Mouse (Mus musculus) forebrain, postnatal 0 days (tissue): ENCODE measurements around the gene Pstpip1. TPM values are rescaled to one million over a fixed set of nuclear protein-coding genes. Genes with fewer than 3 reads are reported as not detected.
A peak's percentile ranks its signal among the peaks of the same experiment; 100 is the strongest.

Source experiments
- ATAC-seq: fragments of 200-750 bp; cut with Nextera tagmentation; 2 replicates; pipeline ENCODE4 v1.8.0; 2017; ENCODE audit warnings: mild to moderate bottlenecking, moderate library complexity
- DNase-seq: peaks from one replicate; pipeline ENCODE4 v3.0.0-alpha.2; 2015
- H3K27ac ChIP-seq: fragments of 300-500 bp; sonication (generic); 2 replicates; pipeline ENCODE4 v1.5.1; 2014; ENCODE audit warnings: low read depth, mild to moderate bottlenecking, antibody characterized with exemption, low read length, moderate library complexity, mixed read lengths
- H3K27me3 ChIP-seq: fragments of 300-500 bp; sonication (generic); 2 replicates; pipeline ENCODE4 v1.6.1; 2014; ENCODE audit warnings: mild to moderate bottlenecking, low read length, mixed read lengths; ENCODE audit not compliant: insufficient read depth
- H3K36me3 ChIP-seq: fragments of 300-500 bp; sonication (generic); 2 replicates; pipeline ENCODE4 v1.6.1; 2014; ENCODE audit warnings: mild to moderate bottlenecking, moderate library complexity; ENCODE audit not compliant: insufficient read depth
- H3K4me1 ChIP-seq: fragments of 300-500 bp; sonication (generic); 2 replicates; pipeline ENCODE4 v1.6.1; 2014; ENCODE audit warnings: antibody characterized with exemption; ENCODE audit not compliant: insufficient read depth
- H3K4me2 ChIP-seq: fragments of 300-500 bp; sonication (generic); 2 replicates; pipeline ENCODE4 v1.6.1; 2014; ENCODE audit warnings: low read depth, mild to moderate bottlenecking, moderate library complexity
- H3K4me3 ChIP-seq: fragments of 300-500 bp; sonication (generic); 2 replicates; pipeline ENCODE4 v1.5.1; 2014; ENCODE audit warnings: low read depth, low read length, mixed read lengths
- H3K9ac ChIP-seq: fragments of 300-500 bp; sonication (generic); 2 replicates; pipeline ENCODE4 v1.6.1; 2014; ENCODE audit warnings: mild to moderate bottlenecking
- H3K9me3 ChIP-seq: fragments of 300-500 bp; sonication (generic); 2 replicates; pipeline ENCODE4 v1.6.1; 2016; ENCODE audit warnings: low read length
- CTCF ChIP-seq: sonication (generic); IDR thresholded peaks from 2 replicates; pipeline ENCODE4 v1.5.1; 2016; ENCODE audit warnings: antibody characterized with exemption, control low read depth, low read depth
- WGBS: fragments of 180-500 bp; shearing (Covaris S2); extraction: QIAGEN DNeasy Blood & Tissue Kit; methylation state at CpG from one replicate; pipeline ENCODE4 v1.1.7; 2014; 5-methylcytosine and 5-hydroxymethylcytosine counted together
- polyA plus RNA-seq: library from polyadenylated mRNA; unstranded; fragments of >200 nt; fragmentation: Nextera tagmentation; extraction: Ambion mirVana; gene quantifications from 2 replicates; pipeline ENCODE4 v1.2.1, GENCODE M21; 2015
- total RNA-seq: library from RNA; depleted of rRNA; stranded (reverse); fragments of >200 nt; gene quantifications from 2 replicates; pipeline ENCODE4 v1.2.3, GENCODE M21; 2014

The Pstpip1 gene
- total and polyA plus RNA-seq, 2 experiments from 2014 or later: 1.0 to 3.0 TPM

DNA sequence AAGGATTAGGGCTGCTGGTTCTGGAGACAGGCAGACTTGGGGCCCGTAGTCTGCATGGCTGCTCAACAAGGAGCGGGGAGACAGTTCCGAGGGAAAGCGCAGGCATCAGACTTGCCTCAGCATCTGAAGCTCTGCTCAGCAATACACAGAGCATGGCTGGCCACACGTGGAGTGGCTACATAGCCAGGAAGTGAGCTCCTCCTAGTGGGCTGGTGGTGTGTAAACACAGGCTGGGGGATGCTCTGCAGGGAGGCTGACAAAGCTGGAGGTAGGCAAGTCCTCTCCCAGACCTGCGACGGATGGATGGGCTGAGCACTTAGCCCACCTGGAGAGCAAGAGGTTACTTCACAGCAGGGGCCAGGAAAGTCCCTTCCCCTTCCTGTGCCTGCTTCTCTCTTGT lies 31.3 kb downstream of the Pstpip1 start:
- no peaks in the 10 kb centered on the region for H3K27me3 ChIP-seq
- H3K4me1 ChIP-seq: peaks cover 6% of the 10 kb centered on the region
- H3K9ac ChIP-seq: no peak overlapping the region
- peak; percentile 63 for DNase-seq
- no peak overlapping the region for H3K4me2 ChIP-seq
- H3K27ac ChIP-seq: no peak overlapping the region
- TF ChIP-seq CTCF: peak; percentile 79
- H3K36me3 ChIP-seq: no peaks in the 10 kb centered on the region
- WGBS: 28% methylated on average over 7 of the region's 7 CpGs
- no peaks in the 10 kb centered on the region for H3K9me3 ChIP-seq
- peak; percentile 58 for ATAC-seq
- no peak overlapping the region for H3K4me3 ChIP-seq

DNA sequence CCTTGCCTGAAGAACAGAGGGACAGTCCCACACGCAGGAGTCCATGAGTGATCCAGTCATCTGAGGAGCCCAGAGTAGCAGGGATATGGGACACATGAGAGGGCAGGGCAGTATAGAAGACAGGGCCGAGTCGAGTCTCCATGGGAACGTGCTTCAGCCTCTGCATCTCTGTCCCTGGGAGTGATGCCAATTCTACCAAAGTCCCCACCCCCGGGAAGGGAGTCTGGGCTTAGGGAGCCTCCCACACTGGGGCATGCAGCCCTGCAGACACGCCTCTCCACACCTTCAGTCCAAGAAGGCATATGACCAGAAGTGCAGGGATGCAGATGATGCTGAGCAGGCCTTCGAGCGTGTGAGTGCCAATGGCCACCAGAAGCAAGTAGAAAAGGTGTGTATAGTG lies 33.2 kb downstream of the Pstpip1 start:
- H3K27me3 ChIP-seq: no peaks in the 10 kb centered on the region
- 34% methylated on average over 8 of the region's 8 CpGs for WGBS
- peaks cover 8% of the 10 kb centered on the region for H3K36me3 ChIP-seq
- no peak overlapping the region for H3K27ac ChIP-seq
- H3K4me3 ChIP-seq: no peak overlapping the region
- H3K4me2 ChIP-seq: no peak overlapping the region
- TF ChIP-seq CTCF: no peak
- H3K9ac ChIP-seq: no peak overlapping the region
- DNase-seq: no peak
- no peaks in the 10 kb centered on the region for H3K9me3 ChIP-seq
- no peak for ATAC-seq
- H3K4me1 ChIP-seq: peaks cover 6% of the 10 kb centered on the region

DNA sequence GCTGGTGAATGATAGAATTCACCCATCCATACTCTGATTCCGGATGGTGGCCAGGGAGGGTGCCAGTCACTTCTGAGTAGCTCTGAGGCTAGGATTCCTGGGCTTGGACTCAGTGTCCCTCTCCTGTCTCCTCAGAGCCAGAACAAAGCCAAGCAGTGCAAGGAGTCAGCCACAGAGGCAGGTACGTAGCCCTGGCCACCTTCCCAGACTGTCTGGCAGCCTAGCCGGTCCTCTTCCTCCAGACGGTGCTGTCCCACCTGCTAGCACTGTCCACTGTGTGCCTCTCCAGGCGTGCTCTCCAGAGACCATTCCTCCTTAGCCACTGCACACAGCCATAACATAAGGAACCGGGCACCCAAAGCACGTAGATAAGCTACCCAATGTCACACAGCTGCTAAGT lies 33.9 kb downstream of the Pstpip1 start:
- ATAC-seq: no peak
- no peak overlapping the region for H3K4me3 ChIP-seq
- no peak for TF ChIP-seq CTCF
- H3K4me1 ChIP-seq: peaks cover 6% of the 10 kb centered on the region
- no peaks in the 10 kb centered on the region for H3K27me3 ChIP-seq
- 68% methylated on average over 7 of the region's 7 CpGs for WGBS
- no peak overlapping the region for H3K4me2 ChIP-seq
- peaks cover 15% of the 10 kb centered on the region for H3K36me3 ChIP-seq
- DNase-seq: no peak
- H3K27ac ChIP-seq: no peak overlapping the region
- no peak overlapping the region for H3K9ac ChIP-seq
- H3K9me3 ChIP-seq: no peaks in the 10 kb centered on the region

DNA sequence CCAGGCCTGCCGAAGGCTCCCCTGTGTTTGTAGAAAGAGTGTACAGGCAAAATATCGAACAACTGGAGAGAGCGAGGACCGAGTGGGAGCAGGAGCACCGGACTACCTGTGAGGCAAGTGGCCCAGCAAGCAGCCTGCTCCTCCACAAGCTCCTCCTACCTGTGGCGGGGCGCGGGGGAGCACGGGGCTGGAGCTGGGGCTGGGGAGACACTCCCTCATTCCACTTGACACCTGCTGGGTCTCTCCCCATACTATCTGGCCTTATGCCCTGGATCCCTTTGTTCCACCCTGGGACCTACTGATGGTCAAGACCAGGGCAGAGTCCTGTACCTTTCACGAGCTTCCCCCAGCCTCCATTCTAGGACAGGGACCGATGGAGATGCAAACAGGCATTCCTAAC lies 34.8 kb downstream of the Pstpip1 start:
- no peak for DNase-seq
- no peaks in the 10 kb centered on the region for H3K27me3 ChIP-seq
- no peaks in the 10 kb centered on the region for H3K4me1 ChIP-seq
- no peak overlapping the region for H3K4me2 ChIP-seq
- no peaks in the 10 kb centered on the region for H3K9me3 ChIP-seq
- H3K9ac ChIP-seq: no peak overlapping the region
- no peak for ATAC-seq
- 31% methylated on average over 11 of the region's 11 CpGs for WGBS
- no peak for TF ChIP-seq CTCF
- H3K4me3 ChIP-seq: no peak overlapping the region
- no peak overlapping the region for H3K27ac ChIP-seq
- peaks cover 23% of the 10 kb centered on the region for H3K36me3 ChIP-seq

DNA sequence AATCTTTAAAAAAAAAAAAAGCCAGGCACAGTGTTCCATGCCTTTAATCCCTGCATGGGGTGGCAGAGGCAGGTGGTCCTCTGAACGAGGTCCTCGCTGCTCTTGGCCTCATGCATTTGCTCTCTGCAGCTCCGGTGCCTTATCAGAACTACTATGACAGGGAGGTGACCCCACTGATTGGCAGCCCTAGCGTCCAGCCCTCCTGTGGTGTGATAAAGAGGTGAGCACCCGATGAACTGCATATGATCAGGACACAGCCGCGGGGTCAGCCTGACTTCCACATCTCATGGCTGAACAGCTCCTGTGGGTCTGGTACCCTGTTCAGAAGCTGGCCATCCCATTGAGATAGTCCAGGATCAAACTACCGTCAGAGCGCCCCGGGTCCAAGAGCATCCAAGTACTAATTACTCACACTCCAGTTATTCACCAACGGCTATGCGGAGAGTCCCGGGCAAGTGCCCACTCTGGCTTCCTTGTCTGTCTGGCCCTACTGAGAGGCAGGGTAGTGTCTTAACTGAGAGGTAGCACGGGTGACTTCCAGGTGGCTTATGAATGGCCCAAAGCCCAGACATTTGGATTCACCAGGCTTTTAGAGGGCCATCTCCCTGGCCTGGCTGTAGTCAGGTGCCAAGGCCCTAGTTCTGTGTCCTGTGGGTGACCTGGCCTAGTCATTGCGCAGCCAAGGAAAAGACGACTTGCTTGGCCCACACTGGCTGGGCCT lies 36.9 kb downstream of the Pstpip1 start:
- no peak for TF ChIP-seq CTCF
- Histone ChIP-seq H3K27ac (no peak overlapping the region), H3K4me1 (no peaks in the 10 kb centered on the region), H3K36me3 (peaks cover 30% of the 10 kb centered on the region), H3K4me3 (no peak overlapping the region), H3K27me3 (no peaks in the 10 kb centered on the region), H3K9ac (no peak overlapping the region), H3K4me2 (no peak overlapping the region), H3K9me3 (no peaks in the 10 kb centered on the region)
- no peak for DNase-seq
- ATAC-seq: no peak
- 84% methylated on average over 16 of the region's 16 CpGs for WGBS

DNA sequence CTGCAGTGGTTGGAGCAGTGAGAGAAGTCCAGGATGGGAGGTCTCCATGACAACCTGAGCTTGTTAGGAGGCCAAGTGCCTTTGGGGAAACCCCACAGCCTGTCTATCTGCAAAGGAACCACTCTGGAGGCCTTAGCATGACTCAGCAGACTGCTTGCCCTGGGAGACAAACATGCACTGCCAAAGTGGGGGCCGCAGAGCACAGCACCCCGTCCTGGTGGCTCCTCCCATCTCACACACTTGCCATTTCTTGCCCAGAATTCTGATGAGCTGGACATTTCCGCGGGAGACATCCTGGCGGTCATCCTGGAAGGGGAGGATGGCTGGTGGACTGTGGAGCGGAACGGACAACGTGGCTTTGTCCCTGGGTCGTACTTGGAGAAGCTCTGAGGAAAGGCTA lies 38.6 kb downstream of the Pstpip1 start:
- H3K27me3 ChIP-seq: no peaks in the 10 kb centered on the region
- H3K9ac ChIP-seq: no peak overlapping the region
- no peak for TF ChIP-seq CTCF
- no peak for DNase-seq
- peaks cover 47% of the 10 kb centered on the region for H3K36me3 ChIP-seq
- WGBS: 83% methylated on average over 9 of the region's 9 CpGs
- H3K4me1 ChIP-seq: no peaks in the 10 kb centered on the region
- H3K9me3 ChIP-seq: no peaks in the 10 kb centered on the region
- no peak overlapping the region for H3K4me3 ChIP-seq
- ATAC-seq: 0 out of 2 replicates have a peak, but pooled peaks have one; percentile 28
- no peak overlapping the region for H3K27ac ChIP-seq
- H3K4me2 ChIP-seq: no peak overlapping the region

DNA sequence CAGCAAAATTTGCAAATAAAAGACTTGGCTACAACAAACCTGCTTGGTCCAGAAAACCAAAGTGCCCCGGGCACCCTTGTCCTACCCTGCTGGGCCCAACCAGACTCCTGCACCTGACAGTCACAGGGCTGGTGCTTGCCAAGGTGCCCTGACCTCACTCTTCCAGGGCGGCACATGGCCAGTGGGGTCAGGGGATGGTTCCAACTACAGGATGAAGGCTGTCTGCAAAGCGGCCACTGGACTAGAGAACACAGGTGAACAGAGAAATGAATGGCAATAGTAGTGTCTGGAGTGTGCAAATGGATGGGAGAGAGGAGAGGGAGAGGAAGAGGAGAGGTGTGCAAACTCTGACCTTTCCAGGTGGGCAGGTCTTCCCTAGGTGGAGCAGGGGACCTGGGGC lies 40.2 kb downstream of the Pstpip1 start:
- Histone ChIP-seq H3K27ac (no peak overlapping the region), H3K4me1 (no peaks in the 10 kb centered on the region), H3K9me3 (no peaks in the 10 kb centered on the region), H3K36me3 (peaks cover 60% of the 10 kb centered on the region), H3K27me3 (no peaks in the 10 kb centered on the region), H3K4me3 (no peak overlapping the region), H3K9ac (no peak overlapping the region), H3K4me2 (no peak overlapping the region)
- no peak for TF ChIP-seq CTCF
- 91% methylated on average over 3 of the region's 3 CpGs for WGBS
- ATAC-seq: no peak
- DNase-seq: no peak

DNA sequence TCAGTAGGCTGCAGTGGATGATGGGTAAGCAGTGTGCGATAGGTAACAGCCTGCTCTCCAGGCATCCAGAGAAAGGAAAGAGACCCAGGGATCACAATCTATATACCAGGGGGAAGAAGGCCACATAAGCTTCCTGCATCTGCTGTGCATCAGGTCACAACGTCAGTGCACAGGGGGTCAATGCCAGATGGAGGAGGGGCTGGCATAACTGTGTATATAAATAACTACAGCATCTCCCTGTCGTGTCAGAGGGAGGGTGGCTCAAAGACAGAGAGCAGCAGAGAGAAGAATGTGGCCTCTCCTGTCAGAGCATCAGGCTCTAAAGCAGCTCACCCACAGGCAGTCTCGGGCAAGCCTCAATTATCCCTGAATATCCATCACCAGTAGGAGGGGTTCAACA lies 40.8 kb downstream of the Pstpip1 start:
- no peak overlapping the region for H3K4me3 ChIP-seq
- no peak for DNase-seq
- H3K9ac ChIP-seq: no peak overlapping the region
- H3K27me3 ChIP-seq: no peaks in the 10 kb centered on the region
- ATAC-seq: no peak
- 58% methylated on average over 4 of the region's 4 CpGs for WGBS
- no peak overlapping the region for H3K27ac ChIP-seq
- no peak for TF ChIP-seq CTCF
- H3K4me2 ChIP-seq: no peak overlapping the region
- H3K9me3 ChIP-seq: no peaks in the 10 kb centered on the region
- peaks cover 60% of the 10 kb centered on the region for H3K36me3 ChIP-seq
- H3K4me1 ChIP-seq: no peaks in the 10 kb centered on the region
